Mouse (Mus musculus): ENCODE measurements around the gene Hoxd11. TPM values are rescaled to one million over a fixed set of nuclear protein-coding genes. Genes with fewer than 3 reads are reported as not detected.
A peak's percentile ranks its signal among the peaks of the same experiment; 100 is the strongest.

Hoxd11 gene
- polyA plus RNA-seq, 1 experiment from 2014 or later, result 3.6 TPM

DNA sequence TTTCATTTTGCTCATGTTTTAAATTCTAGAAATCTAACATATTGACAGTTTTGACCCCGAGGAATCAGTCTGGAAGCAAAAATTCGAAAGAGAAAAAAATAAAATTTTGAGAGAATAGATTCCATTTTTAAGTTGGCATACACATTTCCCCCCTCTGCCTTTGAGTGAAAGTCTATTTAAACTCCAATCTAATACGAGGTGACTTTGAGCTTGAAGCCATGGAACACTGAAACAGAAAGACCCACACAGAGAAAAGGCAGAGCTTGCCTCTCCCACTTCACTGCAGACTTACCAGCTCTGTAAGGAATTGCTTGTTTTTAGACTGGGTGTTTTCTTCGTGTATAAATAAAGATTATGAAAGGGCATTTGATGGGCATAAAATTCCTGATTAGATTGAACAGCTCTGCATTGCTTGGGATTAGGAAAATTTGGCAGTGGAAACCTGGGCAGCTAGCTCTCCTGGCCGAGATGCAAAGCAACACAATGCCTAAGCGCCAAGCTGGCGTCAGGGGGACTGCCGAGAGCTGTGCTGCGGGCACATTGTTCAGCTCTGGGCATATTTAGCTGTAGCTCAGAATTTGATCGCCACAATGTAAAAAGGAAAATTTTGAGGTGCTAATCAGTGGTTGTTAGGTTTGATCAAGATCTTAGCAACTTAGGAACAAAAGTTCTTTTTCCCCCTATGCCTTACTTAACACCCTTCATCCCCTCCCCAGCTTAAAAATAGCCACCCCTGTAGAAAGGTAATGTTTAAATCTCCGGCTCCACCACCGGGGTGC is 9.6 kb downstream of the Hoxd11 start:
- Histone ChIP-seq H3K9ac (ENCODE audit: low read length) (peak overlapping the region; percentile 42; the same call in 1 of the 2 replicates), H3K4me1 (replicated peaks; ENCODE audit: control insufficient read depth, insufficient read depth, low read length) (no peaks in the 10 kb centered on the region), H3K27me3 (replicated peaks; ENCODE audit: control insufficient read depth, insufficient read depth, low read length) (peaks cover 100% of the 10 kb centered on the region), H3K4me3 (ENCODE audit: low read depth, low read length) (no peak overlapping the region), H3K36me3 (ENCODE audit: control insufficient read depth, insufficient read depth, low read length) (no peaks in the 10 kb centered on the region), H3K4me2 (ENCODE audit: low read length) (peak overlapping the region; percentile 29), H3K9me3 (ENCODE audit: control insufficient read depth, low read length) (no peaks in the 10 kb centered on the region), H3K27ac (ENCODE audit: low read depth) (peak overlapping the region; percentile 4; the same call in 1 of the 2 replicates)
- DNase-seq (ENCODE audit: low spot score), result peak; percentile 71
- ATAC-seq (replicated peaks; ENCODE audit: low FRiP score, low TSS enrichment, low read depth), result no peak
- WGBS, result 8% methylated on average over 12 of the region's 12 CpGs

DNA sequence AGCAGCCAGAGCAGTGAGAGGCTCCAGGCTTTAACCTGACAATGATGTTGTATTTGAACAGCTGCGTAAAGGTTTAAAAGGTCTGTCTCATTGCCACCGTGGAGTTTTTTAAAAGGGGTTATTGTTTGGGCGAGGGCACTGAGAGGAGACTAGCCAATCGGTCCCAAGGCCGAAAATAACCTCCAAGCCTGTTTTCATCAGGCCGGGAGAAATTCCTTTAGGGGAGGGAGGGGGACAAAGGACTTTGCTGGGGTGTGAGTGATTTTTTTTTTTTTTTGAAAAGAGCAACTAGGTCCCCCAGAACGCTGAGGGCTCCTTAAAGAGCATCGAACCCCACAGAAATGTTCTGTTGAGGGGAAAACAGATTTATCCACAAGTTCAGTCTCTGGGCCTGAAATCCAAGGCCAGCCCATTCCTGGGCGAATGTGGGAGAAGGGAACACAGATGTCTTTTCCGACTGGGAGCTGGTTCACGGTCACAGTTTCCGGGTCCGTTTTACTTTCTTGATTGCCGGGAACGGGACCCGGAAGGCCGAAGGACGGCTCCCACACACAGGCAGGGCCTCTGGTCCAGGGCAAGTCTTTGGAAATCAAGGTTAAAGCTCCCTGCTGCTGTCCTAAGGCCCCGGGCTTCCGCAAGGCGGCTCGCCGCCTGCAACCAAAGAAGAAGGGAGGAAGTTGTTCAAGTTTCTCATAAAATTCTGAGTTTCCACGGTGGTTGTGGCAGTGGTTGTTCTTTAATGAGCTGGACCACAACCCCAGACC is 10.4 kb downstream of the Hoxd11 start:
- Histone ChIP-seq H3K36me3 (ENCODE audit: control insufficient read depth, insufficient read depth, low read length) (no peaks in the 10 kb centered on the region), H3K9ac (ENCODE audit: low read length) (peak overlapping the region; percentile 42), H3K4me3 (ENCODE audit: low read depth, low read length) (peak overlapping the region; percentile 13), H3K27me3 (replicated peaks; ENCODE audit: control insufficient read depth, insufficient read depth, low read length) (peaks cover 100% of the 10 kb centered on the region), H3K4me2 (ENCODE audit: low read length) (peak overlapping the region; percentile 29), H3K9me3 (ENCODE audit: control insufficient read depth, low read length) (no peaks in the 10 kb centered on the region), H3K27ac (ENCODE audit: low read depth) (peak overlapping the region; percentile 59), H3K4me1 (replicated peaks; ENCODE audit: control insufficient read depth, insufficient read depth, low read length) (no peaks in the 10 kb centered on the region)
- DNase-seq (ENCODE audit: low spot score) (peak; percentile 80), ATAC-seq (replicated peaks; ENCODE audit: low FRiP score, low TSS enrichment, low read depth) (no peak)
- 3% methylated on average over 24 of the region's 24 CpGs for WGBS

DNA sequence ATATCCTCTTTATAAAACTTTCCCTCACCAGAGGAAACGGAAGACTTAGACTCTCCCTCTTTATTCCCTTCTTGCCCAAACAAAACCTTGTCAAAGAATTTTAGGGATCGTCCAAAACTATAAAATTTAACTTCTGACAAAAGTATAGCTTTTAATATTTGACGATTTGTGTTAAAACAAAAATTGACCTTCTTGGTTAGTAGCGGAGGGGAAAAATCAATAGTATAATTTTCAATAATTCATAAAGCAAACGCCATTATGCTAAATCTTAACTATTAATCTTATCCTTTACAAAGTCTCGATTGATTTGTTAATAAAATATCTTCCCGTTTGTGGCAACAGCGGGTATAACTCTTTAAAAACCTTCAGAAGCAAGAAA is 11.0 kb downstream of the Hoxd11 start:
- Histone ChIP-seq H3K9ac (ENCODE audit: low read length) (peak overlapping the region; percentile 42), H3K4me1 (replicated peaks; ENCODE audit: control insufficient read depth, insufficient read depth, low read length) (no peaks in the 10 kb centered on the region), H3K36me3 (ENCODE audit: control insufficient read depth, insufficient read depth, low read length) (no peaks in the 10 kb centered on the region), H3K27me3 (replicated peaks; ENCODE audit: control insufficient read depth, insufficient read depth, low read length) (peaks cover 100% of the 10 kb centered on the region), H3K27ac (ENCODE audit: low read depth) (peak overlapping the region; percentile 59), H3K9me3 (ENCODE audit: control insufficient read depth, low read length) (no peaks in the 10 kb centered on the region), H3K4me3 (ENCODE audit: low read depth, low read length) (peak overlapping the region; percentile 30), H3K4me2 (ENCODE audit: low read length) (peak overlapping the region; percentile 29)
- WGBS, result 12% methylated on average over 8 of the region's 8 CpGs
- ATAC-seq (replicated peaks; ENCODE audit: low FRiP score, low TSS enrichment, low read depth), result no peak
- no peak for DNase-seq (ENCODE audit: low spot score)

DNA sequence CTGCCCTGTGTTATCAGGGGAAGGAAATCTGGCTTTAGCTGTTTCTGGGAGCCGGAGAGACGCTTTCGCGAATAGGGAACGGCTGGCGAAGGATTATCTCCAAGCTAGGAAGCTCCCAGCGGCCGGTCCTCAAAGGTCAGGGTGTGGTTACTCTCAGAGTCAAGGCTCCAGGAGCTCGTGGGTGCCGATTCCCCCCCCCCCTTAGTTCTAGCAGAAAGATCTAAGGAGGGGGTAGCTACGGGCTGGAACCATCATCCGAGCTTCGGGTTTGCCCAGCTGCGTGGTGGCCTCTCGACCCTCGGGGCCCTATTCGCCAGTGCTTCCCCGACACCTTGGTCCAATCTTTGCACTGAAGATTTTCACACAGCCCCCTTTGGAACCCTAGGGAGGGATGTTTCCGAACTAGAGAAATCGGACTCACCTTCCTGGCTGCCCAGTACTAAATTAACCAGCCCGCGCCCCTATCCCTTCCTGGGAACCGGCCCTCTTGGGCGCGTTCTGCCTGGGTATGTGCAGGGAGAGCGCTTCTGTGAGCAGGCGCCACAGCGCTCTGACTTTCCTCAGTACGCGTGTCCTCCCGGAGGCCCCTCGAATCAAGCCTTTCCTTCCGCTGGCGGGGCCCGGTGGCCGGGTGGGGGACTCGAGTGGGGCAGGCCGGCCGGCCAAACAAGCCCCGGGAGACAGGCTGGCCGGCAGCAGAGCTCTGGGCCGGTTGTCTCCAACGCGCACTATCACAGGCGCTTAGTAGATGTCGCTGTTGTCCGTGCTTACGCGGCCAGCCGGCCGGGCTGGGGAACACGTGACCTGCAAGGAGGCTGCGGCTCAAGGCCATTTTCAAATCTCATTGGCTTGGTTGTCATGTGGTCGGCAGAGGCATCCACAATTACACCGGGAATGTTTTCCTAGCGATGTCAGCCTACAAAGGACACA is 11.9 kb downstream of the Hoxd11 start, which contains the start of gene Hoxd10:
Gene Hoxd10, plus strand, starts transcription at position 903 of the 930 bp plus-strand sequence.
- H3K9ac ChIP-seq (ENCODE audit: low read length), result peak within 1 kb of the TSS; percentile 53
- 2% methylated on average over 56 of the region's 56 CpGs for whole genome bisulfite sequencing
- DNase-seq (ENCODE audit: low spot score) (no peak), ATAC-seq (replicated peaks; ENCODE audit: low FRiP score, low TSS enrichment, low read depth) (peak; percentile 75)
- peak within 1 kb of the TSS; percentile 41 for H3K4me2 ChIP-seq (ENCODE audit: low read length)
- H3K27me3 ChIP-seq (replicated peaks; ENCODE audit: control insufficient read depth, insufficient read depth, low read length), result peaks cover 100% of the 10 kb centered on the region
- H3K9me3 ChIP-seq (ENCODE audit: control insufficient read depth, low read length), result no peaks in the 10 kb centered on the region
- H3K27ac ChIP-seq (ENCODE audit: low read depth), result peak within 1 kb of the TSS; percentile 57
- peak within 1 kb of the TSS; percentile 30 for H3K4me3 ChIP-seq (ENCODE audit: low read depth, low read length)
- H3K36me3 ChIP-seq (ENCODE audit: control insufficient read depth, insufficient read depth, low read length), result no peaks in the 10 kb centered on the region
- H3K4me1 ChIP-seq (replicated peaks; ENCODE audit: control insufficient read depth, insufficient read depth, low read length), result no peaks in the 10 kb centered on the region

DNA sequence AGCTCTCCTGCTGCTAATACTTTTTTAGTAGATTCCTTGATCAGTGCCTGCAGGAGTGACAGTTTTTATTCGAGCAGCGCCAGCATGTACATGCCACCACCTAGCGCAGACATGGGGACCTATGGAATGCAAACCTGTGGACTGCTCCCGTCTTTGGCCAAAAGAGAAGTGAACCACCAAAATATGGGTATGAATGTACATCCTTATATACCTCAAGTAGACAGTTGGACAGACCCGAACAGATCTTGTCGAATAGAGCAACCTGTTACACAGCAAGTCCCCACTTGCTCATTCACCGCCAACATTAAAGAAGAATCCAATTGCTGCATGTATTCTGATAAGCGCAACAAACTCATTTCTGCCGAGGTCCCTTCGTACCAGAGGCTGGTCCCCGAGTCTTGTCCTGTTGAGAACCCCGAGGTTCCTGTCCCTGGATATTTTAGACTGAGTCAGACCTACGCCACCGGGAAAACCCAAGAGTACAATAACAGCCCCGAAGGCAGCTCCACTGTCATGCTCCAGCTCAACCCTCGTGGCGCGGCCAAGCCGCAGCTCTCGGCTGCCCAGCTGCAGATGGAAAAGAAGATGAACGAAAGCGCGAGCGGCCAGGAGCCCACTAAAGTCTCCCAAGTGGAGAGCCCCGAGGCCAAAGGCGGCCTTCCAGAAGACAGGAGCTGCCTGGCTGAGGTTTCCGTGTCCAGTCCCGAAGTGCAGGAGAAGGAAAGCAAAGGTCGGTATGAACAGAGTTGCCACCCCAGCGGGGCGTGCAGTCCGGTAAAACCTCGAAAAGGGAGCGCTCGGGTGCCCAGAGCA is 12.8 kb downstream of the Hoxd11 start:
- DNase-seq (ENCODE audit: low spot score) (no peak), ATAC-seq (replicated peaks; ENCODE audit: low FRiP score, low TSS enrichment, low read depth) (no peak)
- Histone ChIP-seq H3K9me3 (ENCODE audit: control insufficient read depth, low read length) (no peaks in the 10 kb centered on the region), H3K4me2 (ENCODE audit: low read length) (peak overlapping the region; percentile 41), H3K36me3 (ENCODE audit: control insufficient read depth, insufficient read depth, low read length) (no peaks in the 10 kb centered on the region), H3K27ac (ENCODE audit: low read depth) (peak overlapping the region; percentile 57), H3K4me3 (ENCODE audit: low read depth, low read length) (peak overlapping the region; percentile 30), H3K27me3 (replicated peaks; ENCODE audit: control insufficient read depth, insufficient read depth, low read length) (peaks cover 100% of the 10 kb centered on the region), H3K4me1 (replicated peaks; ENCODE audit: control insufficient read depth, insufficient read depth, low read length) (no peaks in the 10 kb centered on the region), H3K9ac (ENCODE audit: low read length) (peak overlapping the region; percentile 53)
- 6% methylated on average over 35 of the region's 35 CpGs for WGBS

DNA sequence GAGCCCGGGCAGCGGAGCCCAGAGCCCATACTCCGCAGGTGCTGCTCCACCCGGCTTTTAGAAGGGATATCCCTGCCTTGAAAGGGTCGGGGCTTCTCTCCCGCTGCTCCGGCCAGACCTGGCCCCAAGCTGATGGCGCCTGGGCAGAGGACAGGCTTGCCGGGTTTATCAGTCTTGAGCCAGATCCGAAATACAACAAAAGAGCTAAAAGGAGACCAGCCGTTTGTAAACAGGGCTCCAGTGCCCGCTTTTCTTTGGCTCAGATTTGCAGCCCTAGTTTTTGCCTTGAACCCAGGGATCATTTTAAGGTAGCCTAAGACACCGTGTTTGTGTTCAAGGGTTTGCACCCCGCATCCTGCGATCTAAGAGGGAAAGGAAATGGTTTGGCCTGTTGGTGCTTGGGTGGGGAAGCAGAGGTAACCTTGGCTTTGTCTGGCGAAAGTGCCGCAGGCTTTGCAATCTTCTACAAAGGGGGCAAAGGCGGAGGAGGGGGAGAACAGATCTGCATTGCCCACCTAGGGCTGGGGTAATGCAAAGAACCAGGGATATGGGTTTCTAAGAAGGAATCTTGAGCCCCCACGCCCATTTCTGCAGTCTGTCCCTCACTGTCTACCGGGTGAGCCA is 13.6 kb downstream of the Hoxd11 start:
- H3K4me2 ChIP-seq (ENCODE audit: low read length), result peak overlapping the region; percentile 41
- DNase-seq (ENCODE audit: low spot score), result no peak
- H3K9ac ChIP-seq (ENCODE audit: low read length), result peak overlapping the region; percentile 53
- H3K4me1 ChIP-seq (replicated peaks; ENCODE audit: control insufficient read depth, insufficient read depth, low read length), result no peaks in the 10 kb centered on the region
- H3K27me3 ChIP-seq (replicated peaks; ENCODE audit: control insufficient read depth, insufficient read depth, low read length), result peaks cover 100% of the 10 kb centered on the region
- WGBS, result 6% methylated on average over 20 of the region's 20 CpGs
- H3K36me3 ChIP-seq (ENCODE audit: control insufficient read depth, insufficient read depth, low read length), result no peaks in the 10 kb centered on the region
- ATAC-seq (replicated peaks; ENCODE audit: low FRiP score, low TSS enrichment, low read depth), result no peak
- peak overlapping the region; percentile 57 for H3K27ac ChIP-seq (ENCODE audit: low read depth)
- peak overlapping the region; percentile 30 for H3K4me3 ChIP-seq (ENCODE audit: low read depth, low read length)
- H3K9me3 ChIP-seq (ENCODE audit: control insufficient read depth, low read length), result no peaks in the 10 kb centered on the region

DNA sequence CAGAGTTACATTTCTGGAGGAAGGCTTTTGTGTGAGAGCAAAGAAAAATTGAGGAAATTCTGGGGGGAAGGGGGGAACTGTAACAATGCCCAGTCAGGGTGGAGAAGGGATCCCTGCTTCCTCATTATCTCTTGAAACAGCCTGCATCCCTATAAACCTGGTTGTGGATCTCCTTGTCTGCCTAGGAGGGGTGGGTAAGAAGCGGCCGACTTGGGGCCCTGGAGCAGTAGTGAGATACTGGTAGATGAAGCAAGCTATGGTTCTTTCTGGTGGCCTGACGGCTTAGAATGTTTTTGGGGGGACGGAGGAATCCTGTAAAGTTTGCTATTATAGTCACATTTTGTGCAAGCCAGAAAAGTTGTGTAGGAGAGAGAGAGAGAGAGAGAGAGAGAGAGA is 14.1 kb downstream of the Hoxd11 start:
- Histone ChIP-seq H3K4me2 (ENCODE audit: low read length) (peak overlapping the region; percentile 41; the same call in 1 of the 2 replicates), H3K9me3 (ENCODE audit: control insufficient read depth, low read length) (no peaks in the 10 kb centered on the region), H3K36me3 (ENCODE audit: control insufficient read depth, insufficient read depth, low read length) (no peaks in the 10 kb centered on the region), H3K4me1 (replicated peaks; ENCODE audit: control insufficient read depth, insufficient read depth, low read length) (no peaks in the 10 kb centered on the region), H3K4me3 (ENCODE audit: low read depth, low read length) (peak overlapping the region; percentile 30), H3K27me3 (replicated peaks; ENCODE audit: control insufficient read depth, insufficient read depth, low read length) (peaks cover 100% of the 10 kb centered on the region), H3K27ac (ENCODE audit: low read depth) (peak overlapping the region; percentile 57; the same call in 1 of the 2 replicates), H3K9ac (ENCODE audit: low read length) (peak overlapping the region; percentile 53)
- DNase-seq (ENCODE audit: low spot score), result no peak
- 12% methylated on average over 4 of the region's 4 CpGs for WGBS
- ATAC-seq (replicated peaks; ENCODE audit: low FRiP score, low TSS enrichment, low read depth), result no peak
